Mouse (Mus musculus): ENCODE results near the gene Uhrf2.
"Not testable (repeated sequence)": the region's sequence is repeated elsewhere in the genome, so short reads cannot be mapped to it uniquely, and the experiment has no call there.

Gene Uhrf2

DNA sequence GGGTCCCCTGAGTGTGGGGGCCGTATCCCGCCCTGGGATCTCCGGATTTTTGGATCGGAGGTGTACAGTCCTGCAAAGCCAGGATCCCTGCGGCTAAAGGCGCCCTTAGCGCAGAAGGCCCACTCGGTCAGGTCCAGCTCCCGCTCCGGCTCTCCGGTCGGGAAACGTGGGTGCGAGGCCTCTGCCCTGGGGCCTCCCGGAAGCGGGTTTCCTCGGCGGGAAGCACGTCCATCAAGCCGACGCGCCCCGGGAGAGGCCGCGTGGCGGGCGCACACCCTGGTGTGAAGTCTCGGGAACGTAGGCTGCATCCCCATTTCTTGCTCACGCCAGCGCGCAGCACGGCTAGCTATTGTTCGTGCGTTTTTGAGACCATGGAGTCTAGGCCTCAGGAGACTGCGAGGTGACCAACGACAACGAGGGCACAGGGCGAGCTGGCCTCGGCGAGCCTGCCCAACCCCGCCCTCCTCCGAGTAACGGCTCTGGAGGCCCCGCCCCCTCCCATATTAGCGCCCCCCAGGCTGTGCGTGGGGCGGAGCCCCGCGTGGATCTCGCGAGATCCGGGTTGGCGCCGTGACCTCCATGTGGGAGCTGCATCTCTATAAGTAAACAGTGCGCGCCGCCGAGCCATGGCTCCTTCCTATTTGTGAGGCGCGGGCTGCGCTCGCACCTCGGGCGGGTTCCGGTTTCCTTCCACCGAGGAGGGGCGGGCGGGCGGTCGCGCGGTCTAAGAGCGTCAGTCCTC, at the start of gene Uhrf2:
Gene Uhrf2 (plus strand): TSS at position 620 of the 742 bp plus-strand sequence.
- DNase-seq (ENCODE audit: inconsistent age in 2 of 2, low spot score in 1 of 2) = peak; percentile 96 to 99

DNA sequence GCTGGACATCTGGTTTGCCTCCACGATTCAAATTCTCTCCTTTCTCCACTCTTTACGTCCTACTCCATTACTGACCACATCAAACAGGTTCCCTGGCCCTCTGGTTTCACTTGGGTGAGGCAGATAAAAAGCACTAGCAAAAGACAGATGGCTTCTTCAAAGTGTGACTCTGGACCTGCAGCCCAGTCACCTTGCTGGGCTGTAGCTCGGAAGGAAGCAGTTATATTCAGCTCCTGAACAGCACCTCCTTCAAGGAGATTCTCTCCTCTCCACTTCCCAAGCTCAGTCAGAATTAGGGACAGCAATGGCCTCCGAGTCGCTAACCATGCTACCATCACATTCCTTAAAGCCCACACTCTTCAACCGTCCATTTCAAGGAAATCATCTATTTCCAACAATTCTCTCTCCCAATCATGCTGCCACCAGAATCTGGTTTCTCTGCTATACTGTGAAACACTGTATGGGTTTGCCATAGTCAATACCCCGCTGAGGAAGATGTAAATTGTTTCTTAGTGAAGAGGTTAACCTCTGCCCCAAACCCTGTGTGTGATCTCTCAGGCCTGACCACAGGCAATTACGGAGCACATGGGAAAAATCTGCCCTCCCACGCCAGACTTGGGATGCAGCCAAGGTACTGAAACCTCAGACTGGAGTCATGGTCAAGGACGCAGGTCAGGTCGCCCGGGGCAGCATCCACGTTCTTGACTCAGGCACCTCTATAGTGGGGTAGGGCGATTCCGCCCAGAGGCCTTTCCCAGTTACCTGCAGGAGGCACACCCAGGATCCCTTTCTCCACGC, 45.9 kb upstream of the Uhrf2 start:
- peak; percentile 56 to 87 for DNase-seq (ENCODE audit: inconsistent age in 2 of 2, low spot score in 1 of 2)

DNA sequence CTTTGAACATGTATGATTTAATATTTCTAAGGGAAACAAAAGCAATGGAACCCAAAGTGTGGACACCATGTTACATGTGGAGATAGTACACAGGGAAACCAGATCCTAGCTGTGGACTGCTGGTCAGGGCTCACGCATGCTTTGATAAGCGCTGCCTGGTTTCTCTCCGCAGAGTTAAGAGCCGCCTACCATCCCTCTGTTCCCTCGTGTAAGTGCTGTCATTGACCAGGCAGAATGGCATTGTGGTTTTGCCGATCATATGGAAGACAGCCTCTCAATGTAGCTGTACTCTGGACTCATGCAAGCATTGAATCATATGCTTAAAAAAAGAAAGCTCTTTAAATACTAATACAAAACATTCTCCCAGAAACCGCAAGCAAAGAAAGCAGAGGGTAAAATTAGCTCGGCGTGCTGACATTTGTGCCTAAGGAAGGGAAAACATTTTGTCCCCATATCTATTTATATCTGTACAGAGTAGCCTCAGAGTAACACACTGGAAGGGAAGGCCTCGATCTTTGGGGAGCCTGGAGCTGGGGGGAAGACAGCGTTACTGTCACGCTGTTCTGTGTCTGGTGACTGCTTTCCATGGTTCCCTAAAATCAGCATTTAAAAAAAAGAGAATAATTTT, 43.7 kb upstream of the Uhrf2 start:
- DNase-seq (ENCODE audit: inconsistent age in 2 of 2, low spot score in 1 of 2) = no peak

DNA sequence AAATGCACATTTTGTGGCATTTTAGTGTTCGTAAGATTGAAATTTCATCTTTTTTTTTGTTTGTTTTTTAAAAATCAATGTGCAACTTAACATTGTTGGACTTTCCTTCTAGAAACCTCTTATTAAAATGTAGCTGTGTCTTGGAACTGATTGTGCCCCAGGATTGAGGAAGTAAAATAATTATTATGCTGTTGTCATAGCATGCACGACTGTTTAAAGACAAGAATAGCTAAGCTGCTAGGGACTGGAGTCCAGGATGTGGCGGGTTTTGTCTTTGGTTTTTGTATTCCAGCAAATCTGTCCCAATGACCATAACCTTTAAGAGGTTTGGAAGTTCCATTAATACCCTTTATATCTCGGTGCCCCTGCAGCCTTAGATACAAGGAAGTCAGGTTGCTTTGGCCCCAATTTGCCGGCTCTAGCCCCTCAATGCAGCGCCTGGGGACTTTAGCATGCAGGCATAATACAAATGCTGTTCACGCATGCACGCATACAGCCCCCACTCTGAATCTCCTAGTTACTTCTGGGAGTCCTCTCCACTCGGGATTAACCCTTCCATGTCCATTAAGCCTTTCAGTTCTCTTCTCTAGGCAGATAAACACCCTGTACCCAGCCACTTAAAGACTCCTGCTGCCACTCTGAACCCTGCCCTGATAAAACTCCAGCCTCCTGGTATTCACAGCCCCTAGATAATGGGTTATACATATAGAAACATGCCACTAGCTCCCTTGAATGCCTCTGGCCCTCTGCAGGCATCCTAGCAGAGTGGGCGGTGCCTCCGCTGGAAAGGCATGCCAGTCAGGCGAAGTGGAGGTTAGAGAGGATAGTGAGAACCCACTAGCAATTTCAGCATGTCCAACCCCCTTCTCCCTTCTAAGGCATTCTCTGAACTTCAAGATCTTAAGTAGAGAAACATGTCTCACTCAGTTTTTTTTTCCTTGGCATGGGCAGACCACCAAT, 29.6 kb upstream of the Uhrf2 start:
- DNase-seq (ENCODE audit: inconsistent age in 2 of 2, low spot score in 1 of 2) = no peak

DNA sequence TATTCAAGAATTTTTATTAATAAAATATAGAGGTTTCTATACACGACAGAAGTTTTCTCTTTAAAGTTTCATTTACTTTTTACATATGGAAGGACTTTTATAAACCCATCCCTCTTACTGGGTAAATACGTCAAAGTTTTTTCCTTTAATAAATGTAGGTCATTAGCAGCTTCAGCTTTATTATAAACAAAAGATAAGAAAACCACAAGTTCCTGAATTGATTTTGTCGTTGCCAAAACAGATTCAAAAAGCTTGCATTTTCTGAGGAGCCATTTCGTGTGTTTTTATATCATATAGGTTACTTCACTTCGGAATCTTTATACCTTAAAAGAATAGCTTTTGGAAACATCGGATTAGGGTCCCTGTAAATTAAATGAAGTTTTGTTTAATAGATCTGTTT, 28.8 kb upstream of the Uhrf2 start:
- no peak for DNase-seq (ENCODE audit: inconsistent age in 2 of 2, low spot score in 1 of 2)

DNA sequence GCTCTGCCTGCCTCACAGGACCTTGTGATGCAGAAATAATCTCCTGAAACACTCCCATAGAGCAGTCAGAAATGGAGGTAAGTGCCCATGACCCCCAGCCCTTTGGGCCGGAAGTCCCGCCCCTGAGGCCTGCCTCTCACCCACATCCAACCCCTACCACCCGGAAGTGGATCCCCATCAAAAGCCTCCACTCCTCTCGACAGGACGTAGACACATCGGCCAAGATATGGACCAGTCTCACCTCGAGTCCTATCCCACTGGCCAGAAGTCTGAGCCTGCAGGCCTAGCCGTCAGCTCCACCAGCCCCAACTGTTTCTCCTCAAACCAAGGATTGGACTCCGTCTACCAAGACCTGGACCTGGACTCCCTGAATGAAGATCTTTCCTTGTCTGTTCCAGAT, 26.7 kb upstream of the Uhrf2 start, which contains the start of gene Trpd52l3:
Gene Trpd52l3 (plus strand): TSS at position 170 of the 400 bp plus-strand sequence.
- no peak for DNase-seq (ENCODE audit: inconsistent age in 2 of 2, low spot score in 1 of 2)

DNA sequence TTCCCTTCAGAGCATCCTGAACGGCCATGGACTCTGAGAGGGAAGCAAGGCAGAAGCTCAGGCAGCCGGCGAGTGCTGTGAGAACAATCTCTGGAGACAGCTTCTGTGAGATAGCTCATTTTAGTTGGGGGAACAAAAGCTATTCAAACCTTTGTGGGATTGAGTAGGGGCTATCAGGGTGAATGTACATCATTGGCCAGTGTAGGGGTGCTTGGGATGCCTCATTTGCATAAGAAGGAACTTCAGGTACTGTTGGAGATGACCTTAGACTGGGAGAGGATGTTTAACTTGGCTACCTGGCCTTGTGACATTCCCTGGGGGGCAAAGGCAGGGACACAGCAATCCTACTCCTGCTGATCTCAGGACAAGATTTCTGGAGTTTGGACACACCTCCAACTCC, 23.9 kb upstream of the Uhrf2 start:
- no peak for DNase-seq (ENCODE audit: inconsistent age in 2 of 2, low spot score in 1 of 2)

DNA sequence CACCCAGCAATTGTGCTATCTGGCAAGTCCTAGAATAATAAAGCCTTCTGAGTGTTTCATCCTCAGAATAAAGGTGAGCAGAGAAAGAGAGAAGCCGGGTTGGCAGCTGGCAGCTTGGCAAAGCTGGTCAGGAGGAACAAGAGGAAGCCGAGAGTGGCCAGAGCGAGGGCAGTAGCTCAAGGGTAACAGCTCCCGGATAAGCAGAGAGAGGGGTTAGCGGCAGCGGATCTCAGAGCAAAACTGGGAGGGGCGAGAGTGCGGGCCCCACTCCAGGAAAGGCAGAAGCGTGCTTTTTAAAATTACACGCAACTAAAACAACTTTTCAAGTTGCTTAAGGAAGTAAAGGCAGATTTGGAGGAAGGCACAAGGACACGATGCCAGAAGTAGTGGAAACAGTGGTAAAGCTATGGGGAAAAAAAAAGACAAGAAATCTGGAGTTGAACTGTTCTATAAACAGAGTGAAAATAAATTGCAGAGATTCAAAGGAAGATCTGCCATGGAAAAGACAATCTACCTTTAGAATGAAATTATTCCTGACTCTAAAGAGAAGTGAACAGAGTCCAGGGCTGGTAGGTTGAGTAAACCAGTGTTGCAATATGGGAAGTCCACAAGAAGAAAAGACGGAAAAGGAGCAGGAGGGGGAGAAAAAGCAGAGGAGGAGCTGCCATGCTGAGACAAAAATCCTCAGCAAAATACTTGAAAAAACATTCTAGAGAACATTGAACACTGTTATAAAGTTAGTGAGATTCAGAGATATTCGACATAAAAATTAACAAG, 19.6 kb upstream of the Uhrf2 start:
- no peak for DNase-seq (ENCODE audit: inconsistent age in 2 of 2, low spot score in 1 of 2)

DNA sequence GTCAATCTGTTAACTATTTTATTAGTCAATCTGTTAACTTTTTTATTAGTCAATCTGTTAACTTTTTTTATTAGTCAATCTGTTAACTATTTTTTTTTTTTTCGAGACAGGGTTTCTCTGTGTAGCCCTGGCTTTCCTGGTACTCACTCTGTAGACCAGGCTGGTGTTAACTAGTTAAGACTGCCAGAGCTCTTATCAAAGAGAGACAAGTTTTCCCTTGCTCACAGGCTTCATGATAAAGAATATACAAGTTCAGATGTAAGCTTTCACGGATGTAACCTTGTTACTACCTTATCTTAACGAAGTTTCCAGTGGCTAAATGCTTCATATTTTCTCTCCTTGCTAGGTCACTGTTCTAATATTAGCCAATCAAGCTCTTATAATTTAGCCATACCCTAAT, 16.0 kb upstream of the Uhrf2 start:
- no peak for DNase-seq (ENCODE audit: inconsistent age in 2 of 2, low spot score in 1 of 2)

DNA sequence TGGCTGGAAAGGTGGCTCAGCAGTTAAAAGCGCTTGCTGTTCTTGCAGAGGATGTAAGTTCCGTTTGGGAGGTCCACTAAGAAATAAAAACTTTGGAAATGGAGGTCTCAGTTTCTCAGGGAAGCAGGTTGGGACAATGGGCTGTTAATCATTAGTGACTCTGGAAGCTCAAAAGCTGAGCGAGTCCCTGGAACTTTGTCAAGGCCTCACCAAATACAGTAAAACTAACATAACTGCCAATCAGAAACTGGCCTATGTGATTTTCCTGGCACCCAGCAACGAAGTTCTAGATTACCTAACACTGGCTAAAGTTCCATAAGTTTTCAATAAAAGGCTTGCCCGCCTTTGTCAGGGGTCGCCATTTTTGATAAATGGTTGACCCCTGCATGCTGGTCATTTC, 14.2 kb upstream of the Uhrf2 start:
- peak in 1 of 2 experiments; percentile 47 for DNase-seq (ENCODE audit: inconsistent age in 2 of 2, low spot score in 1 of 2)

DNA sequence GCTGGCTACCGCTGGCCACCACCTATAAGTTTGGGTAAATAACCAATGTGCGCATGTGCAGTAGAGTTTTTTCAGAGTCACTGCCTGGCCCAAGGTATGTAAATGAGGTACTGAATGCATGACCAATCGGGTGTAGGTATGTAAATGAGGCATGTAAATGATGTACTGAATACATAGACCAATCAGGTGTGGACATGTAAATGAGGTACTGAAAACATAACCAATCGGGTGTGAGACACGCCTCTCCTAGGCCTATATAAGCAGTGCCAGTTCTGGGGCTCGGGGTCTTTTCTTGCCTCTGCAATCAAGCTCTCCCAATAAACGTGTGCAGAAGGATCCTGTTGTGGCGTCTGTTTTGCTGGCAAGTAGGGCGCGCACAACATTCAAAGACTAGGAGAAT, 6.9 kb upstream of the Uhrf2 start:
- not testable (repeated sequence) for DNase-seq (ENCODE audit: inconsistent age in 2 of 2, low spot score in 1 of 2)

DNA sequence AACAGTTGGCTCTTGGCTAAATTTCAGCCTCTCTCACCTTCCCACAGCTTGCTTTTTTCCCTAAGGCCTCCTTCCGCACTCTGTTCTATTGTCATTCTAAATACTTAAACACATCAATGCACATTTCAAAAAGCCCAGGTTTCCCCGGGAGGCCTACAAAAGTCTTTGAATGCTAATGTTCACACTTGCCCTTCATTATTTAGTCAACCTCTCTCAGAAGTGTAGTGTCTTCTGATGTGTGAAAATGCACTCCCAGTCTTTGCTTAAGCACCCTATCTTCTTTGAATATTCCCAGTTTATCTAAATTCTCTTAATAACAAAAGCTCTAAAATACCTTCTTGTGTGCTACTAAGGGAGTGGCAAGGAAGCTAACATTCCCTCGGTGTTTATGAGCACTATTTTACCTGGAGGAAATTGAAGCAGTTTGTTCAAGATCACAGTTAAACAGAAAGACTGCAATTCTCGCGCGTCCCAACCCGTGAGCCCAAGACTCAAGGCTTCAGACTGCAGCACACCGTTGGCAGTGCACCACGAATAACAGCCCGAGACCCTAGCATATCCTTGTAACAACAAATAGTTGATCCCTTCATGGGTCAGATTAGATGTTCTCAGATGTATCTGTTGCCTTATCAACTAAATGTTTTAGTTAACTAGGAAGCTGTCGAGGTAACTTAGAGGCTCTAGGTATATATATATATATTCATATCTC, 1.2 kb upstream of the Uhrf2 start:
- peak in 1 of 2 experiments; percentile 26 for DNase-seq (ENCODE audit: inconsistent age in 2 of 2, low spot score in 1 of 2)

DNA sequence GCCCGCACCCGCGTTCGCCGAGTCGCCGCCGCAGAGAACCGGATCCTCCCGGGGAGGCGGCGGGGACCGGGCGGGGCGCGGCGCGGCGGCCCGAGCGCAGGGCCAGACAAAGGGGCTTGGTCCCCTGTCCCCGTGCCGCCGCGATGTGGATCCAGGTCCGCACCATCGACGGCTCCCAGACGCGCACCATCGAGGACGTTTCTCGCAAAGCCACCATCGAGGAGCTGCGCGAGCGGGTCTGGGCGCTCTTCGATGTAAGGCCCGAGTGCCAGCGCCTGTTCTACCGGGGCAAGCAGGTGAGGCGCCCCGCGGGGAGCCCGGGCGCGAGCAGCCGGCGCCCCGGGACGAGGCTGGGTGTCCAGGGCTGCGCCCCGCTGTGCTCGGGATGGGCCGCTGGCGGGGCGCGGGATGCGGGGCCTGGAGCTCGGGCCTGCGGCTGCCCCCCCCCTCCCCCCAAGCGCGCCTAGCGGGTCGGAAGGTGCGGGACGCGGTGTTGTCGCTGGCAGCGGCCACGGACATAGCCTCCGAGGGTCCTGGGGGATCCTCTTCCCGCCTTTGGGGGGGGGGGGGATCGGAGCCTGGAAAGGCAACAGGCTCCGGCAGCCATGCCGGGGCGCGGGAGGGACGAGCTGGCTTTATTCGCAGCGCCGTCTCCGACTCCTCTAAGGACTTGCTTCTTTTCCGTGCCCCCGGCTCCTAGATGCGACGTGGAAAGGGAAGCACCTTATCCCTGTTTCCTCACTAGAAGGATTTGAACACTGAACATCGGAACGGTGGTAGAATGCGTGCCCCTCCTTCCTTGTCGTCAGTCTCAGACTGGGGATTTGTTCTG, 539 bp downstream of the Uhrf2 start:
- peak; percentile 25 to 59 for DNase-seq (ENCODE audit: inconsistent age in 2 of 2, low spot score in 1 of 2)

DNA sequence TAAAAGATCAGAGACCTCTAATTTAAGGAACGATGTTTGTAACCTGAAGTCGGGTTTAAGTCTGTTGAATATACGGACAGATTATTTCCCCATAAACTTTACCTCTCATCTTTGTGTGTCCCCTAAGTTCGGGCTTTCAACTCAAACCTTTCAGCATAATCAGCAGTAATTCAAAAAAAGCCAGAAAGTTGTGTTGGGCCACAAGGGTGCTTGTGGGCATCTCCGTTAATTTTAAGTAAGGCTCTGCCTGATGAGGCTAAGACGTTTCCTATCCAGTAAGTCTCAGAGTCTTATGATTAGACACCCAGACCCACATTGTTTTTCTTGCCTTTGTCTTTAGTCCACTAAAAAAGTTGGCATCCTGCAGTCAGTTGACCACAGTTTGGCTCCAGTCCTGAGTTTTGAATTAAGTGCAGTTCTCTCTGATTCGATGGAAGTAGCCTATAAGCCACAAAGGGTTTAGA, 1.2 kb downstream of the Uhrf2 start:
- peak in 1 of 2 experiments; percentile 58 for DNase-seq (ENCODE audit: inconsistent age in 2 of 2, low spot score in 1 of 2)

DNA sequence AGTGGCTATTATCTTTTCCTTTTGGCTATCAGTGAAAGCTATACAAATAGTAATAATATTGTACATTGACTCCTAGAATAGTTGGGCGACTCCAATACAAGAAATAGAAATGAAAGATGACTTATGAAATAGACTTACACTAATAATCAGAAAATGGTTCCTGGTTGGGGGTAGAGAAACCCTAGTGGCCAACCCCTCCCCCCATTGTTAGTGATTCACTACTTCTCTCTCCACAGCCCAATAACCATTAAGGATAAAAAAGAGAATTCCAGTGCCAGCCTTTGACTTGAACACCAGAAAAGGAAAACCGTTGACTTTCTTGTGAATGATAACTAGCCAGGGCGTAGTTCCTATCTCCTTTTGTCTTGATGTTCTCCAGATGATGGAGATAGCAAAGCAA, 1.9 kb downstream of the Uhrf2 start:
- DNase-seq (ENCODE audit: inconsistent age in 2 of 2, low spot score in 1 of 2) = peak in 1 of 2 experiments; percentile 22

DNA sequence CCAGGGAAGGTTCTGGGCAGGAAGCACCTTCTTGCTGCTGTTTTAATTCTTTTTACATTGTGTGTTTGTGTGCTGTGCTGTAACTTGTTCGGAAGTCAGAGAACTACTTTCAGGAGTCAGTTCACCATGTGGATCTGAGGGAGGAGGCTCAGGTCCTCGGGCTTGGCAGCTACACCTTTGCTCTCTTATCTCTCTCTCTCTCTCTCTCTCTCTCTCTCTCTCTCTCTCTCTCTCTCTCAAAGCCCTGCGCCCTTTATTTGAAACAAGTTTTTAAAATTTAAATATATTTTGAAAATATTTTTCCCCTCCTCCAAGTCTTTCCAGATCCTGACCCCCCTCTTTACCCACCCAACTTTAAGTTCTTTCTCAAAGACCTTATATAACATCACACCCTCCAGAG, 5.0 kb downstream of the Uhrf2 start:
- DNase-seq (ENCODE audit: inconsistent age in 2 of 2, low spot score in 1 of 2) = no peak

DNA sequence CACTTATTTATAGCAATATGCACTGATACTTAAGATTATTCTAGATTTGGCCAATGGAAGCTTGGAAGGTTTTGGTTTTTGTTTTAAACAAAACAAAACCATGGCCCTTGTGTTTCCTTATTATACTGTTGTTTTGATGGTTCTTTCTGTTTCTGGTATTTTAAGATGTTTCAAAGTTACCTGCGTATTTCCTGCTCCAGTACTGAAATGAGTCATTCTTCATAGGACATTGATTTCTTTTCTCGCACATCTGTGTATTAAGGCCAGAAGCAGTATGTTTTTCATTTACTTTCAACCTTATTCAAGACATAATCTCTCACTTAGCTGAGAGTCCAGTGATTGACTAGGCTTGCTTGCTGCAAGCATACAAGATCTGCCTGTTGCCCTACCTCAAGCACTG, 13.4 kb downstream of the Uhrf2 start:
- no peak for DNase-seq (ENCODE audit: inconsistent age in 2 of 2, low spot score in 1 of 2)

DNA sequence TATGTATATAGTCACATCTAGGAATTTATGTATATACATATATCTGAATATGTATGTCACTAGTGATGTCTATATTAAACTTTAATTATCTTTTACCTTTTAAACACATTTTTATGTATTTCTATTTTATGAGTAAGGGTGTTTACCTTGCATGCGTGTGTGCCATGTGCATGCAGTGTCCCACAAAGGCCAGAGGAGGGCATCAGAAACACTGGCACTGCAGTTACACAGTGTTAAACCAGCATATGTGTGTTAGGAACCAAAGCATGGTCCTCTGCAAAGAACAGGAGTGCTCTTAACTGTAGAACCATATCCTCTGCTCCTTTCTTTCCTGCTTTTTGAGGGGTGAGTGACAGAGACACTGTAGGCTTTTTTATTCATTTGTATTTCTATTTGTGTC, 14.3 kb downstream of the Uhrf2 start:
- DNase-seq (ENCODE audit: inconsistent age in 2 of 2, low spot score in 1 of 2) = no peak
